Mouse (Mus musculus): Measurements from ENCODE around the gene Ost4. TPM values are rescaled to one million over a fixed set of nuclear protein-coding genes. Genes with fewer than 3 reads are reported as not detected.

Gene Ost4
- total and polyA plus RNA-seq, 3 experiments: 220 to 478 (median 321) TPM

DNA sequence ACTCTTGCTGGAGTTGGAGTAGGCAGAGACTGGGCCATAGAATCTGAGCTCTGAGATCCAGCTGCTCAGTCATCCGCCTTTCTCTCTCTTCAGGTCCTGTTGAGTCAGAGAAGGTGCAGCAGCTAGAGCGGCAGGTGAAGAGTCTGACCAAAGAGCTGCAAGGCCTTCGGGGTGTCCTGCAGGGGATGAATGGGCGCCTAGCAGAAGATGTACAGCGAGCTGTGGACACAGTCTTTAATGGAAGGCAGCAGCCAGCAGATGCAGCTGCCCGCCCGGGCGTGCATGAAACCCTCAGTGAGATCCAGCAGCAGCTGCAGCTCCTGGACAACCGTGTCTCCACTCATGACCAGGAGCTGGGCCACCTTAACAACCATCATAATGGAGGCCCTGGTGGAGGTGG is 9.3 kb upstream of the Ost4 start:
- Histone ChIP-seq H3K79me2 (ENCODE audit: control insufficient read depth, insufficient read depth, low read length, poor library complexity) (peaks cover under 1% of the 10 kb centered on the region; the same call in 1 of the 2 replicates), H3K27ac (ENCODE audit: control insufficient read depth, low read depth, low read length) (peak overlapping the region; percentile 95), H3K4me3 (ENCODE audit: control insufficient read depth in 1 of 2, insufficient read depth in 1 of 2, low read depth in 2 of 2, low read length in 2 of 2) (no peak overlapping the region; a peak in 1 of 4 replicates), H3K9me3 (replicated peaks; ENCODE audit: insufficient read depth, low read length) (no peaks in the 10 kb centered on the region), H3K9ac (ENCODE audit: control insufficient read depth, low read depth, low read length, poor library complexity, severe bottlenecking) (no peak overlapping the region; the same call in 1 of the 2 replicates), H3K36me3 (ENCODE audit: control insufficient read depth in 1 of 2, insufficient read depth in 2 of 2, low read length in 2 of 2) (peaks cover 0 to 22% of the 10 kb centered on the region in 2 experiments; a peak in 2 of 4 replicates), H3K4me1 (ENCODE audit: control insufficient read depth in 1 of 2, insufficient read depth in 2 of 2, low read length in 2 of 2) (peaks cover 16 to 39% of the 10 kb centered on the region in 2 experiments), H3K27me3 (ENCODE audit: control insufficient read depth in 1 of 2, insufficient read depth in 2 of 2, low read length in 2 of 2) (no peaks in the 10 kb centered on the region)
- TF ChIP-seq CHD2 (IDR thresholded peaks at IDR 0.05; ENCODE audit: low read length) (no peak), RCOR1 (IDR thresholded peaks at IDR 0.05; ENCODE audit: low read depth, low read length) (no peak), ETS1 (IDR thresholded peaks at IDR 0.05; ENCODE audit: low read depth, low read length) (no peak), MYC (IDR thresholded peaks at IDR 0.05; ENCODE audit: low read depth, low read length) (no peak), E2F4 (IDR thresholded peaks at IDR 0.05; ENCODE audit: borderline replicate concordance, low read depth, low read length) (no peak), MYB (IDR thresholded peaks at IDR 0.05; ENCODE audit: low read depth, low read length) (no peak), GATA1 (IDR thresholded peaks at IDR 0.05; ENCODE audit: low read depth, low read length) (no peak), MAFK (IDR thresholded peaks at IDR 0.05; ENCODE audit: borderline replicate concordance, low read depth, low read length) (no peak)
- no peak for DNase-seq (ENCODE audit: low read depth, low spot score)

GRCm38 (mm10) chr5:30915974-30916433 is 8.4 kb upstream of the Ost4 start:
- peaks cover 16 to 39% of the 10 kb centered on the region in 2 experiments for H3K4me1 ChIP-seq (ENCODE audit: control insufficient read depth in 1 of 2, insufficient read depth in 2 of 2, low read length in 2 of 2)
- peak overlapping the region; percentile 95 for H3K27ac ChIP-seq (ENCODE audit: control insufficient read depth, low read depth, low read length)
- no peaks in the 10 kb centered on the region; the same call in 1 of the 2 replicates for H3K79me2 ChIP-seq (ENCODE audit: control insufficient read depth, insufficient read depth, low read length, poor library complexity)
- DNase-seq (ENCODE audit: low read depth, low spot score): peak; percentile 99
- no peaks in the 10 kb centered on the region for H3K9me3 ChIP-seq (replicated peaks; ENCODE audit: insufficient read depth, low read length)
- peak overlapping the region; percentile 59 for H3K9ac ChIP-seq (ENCODE audit: control insufficient read depth, low read depth, low read length, poor library complexity, severe bottlenecking)
- H3K36me3 ChIP-seq (ENCODE audit: control insufficient read depth in 1 of 2, insufficient read depth in 2 of 2, low read length in 2 of 2): peaks cover 0 to 22% of the 10 kb centered on the region in 2 experiments; a peak in 2 of 4 replicates
- H3K4me3 ChIP-seq (ENCODE audit: control insufficient read depth in 1 of 2, insufficient read depth in 1 of 2, low read depth in 2 of 2, low read length in 2 of 2): peak overlapping the region; percentile 11 to 14; a peak in 3 of 4 replicates
- H3K27me3 ChIP-seq (ENCODE audit: control insufficient read depth in 1 of 2, insufficient read depth in 2 of 2, low read length in 2 of 2): no peaks in the 10 kb centered on the region
- TF ChIP-seq TBP (IDR thresholded peaks at IDR 0.05; ENCODE audit: low read depth, low read length): peak; percentile 90
- TF ChIP-seq SMC3 (IDR thresholded peaks at IDR 0.05; ENCODE audit: low read depth, low read length): peak; percentile 48; the same call in 1 of the 2 replicates
- peak; percentile 99 for TF ChIP-seq SIN3A (IDR thresholded peaks at IDR 0.05; ENCODE audit: low read length)
- TF ChIP-seq RAD21 (IDR thresholded peaks at IDR 0.05; ENCODE audit: low read depth, low read length): peak; percentile 29
- peak; percentile 27 to 67 (median 58); a peak in 5 of 6 replicates for TF ChIP-seq CTCF (IDR thresholded peaks at IDR 0.05 in 2 of 3, conservative IDR thresholded peaks at IDR 0.05 in 1 of 3; ENCODE audit: control insufficient read depth in 1 of 3, insufficient read depth in 1 of 3, low read depth in 2 of 3, low read length in 3 of 3, poor library complexity in 1 of 3, severe bottlenecking in 1 of 3)
- TF ChIP-seq GATA1 (IDR thresholded peaks at IDR 0.05; ENCODE audit: low read depth, low read length): peak; percentile 93
- peak; percentile 99 for TF ChIP-seq KAT2A (conservative IDR thresholded peaks at IDR 0.05; ENCODE audit: low read depth, low read length)
- peak; percentile 47; the same call in 1 of the 2 replicates for TF ChIP-seq NRF1 (IDR thresholded peaks at IDR 0.05; ENCODE audit: insufficient read depth, low read depth, low read length, poor library complexity, severe bottlenecking)
- no peak for TF ChIP-seq ZKSCAN1 (IDR thresholded peaks at IDR 0.05; ENCODE audit: low read depth, low read length)
- peak; percentile 86 for TF ChIP-seq EP300 (IDR thresholded peaks at IDR 0.05; ENCODE audit: low read depth in 1 of 2, low read length in 2 of 2)
- TF ChIP-seq HCFC1 (IDR thresholded peaks at IDR 0.05; ENCODE audit: low read depth, low read length): peak; percentile 100
- peak; percentile 88 for TF ChIP-seq ELF1 (IDR thresholded peaks at IDR 0.05; ENCODE audit: low read depth, low read length)
- TF ChIP-seq UBTF (IDR thresholded peaks at IDR 0.05; ENCODE audit: borderline replicate concordance, insufficient read depth, low read depth, low read length): no peak
- TF ChIP-seq ZC3H11A (IDR thresholded peaks at IDR 0.05; ENCODE audit: low read depth, low read length): no peak
- TF ChIP-seq POLR2AphosphoS2 (IDR thresholded peaks at IDR 0.05; ENCODE audit: low read length): no peak
- peak; percentile 81 for TF ChIP-seq RCOR1 (IDR thresholded peaks at IDR 0.05; ENCODE audit: low read depth, low read length)
- no peak for TF ChIP-seq ZMIZ1 (IDR thresholded peaks at IDR 0.05; ENCODE audit: low read depth, low read length)
- TF ChIP-seq TAL1 (IDR thresholded peaks at IDR 0.05; ENCODE audit: low read length): peak; percentile 84
- no peak for TF ChIP-seq JUND (IDR thresholded peaks at IDR 0.05; ENCODE audit: low read depth, low read length)
- peak; percentile 55 for TF ChIP-seq USF1 (IDR thresholded peaks at IDR 0.05; ENCODE audit: low read depth, low read length)
- peak; percentile 88 for TF ChIP-seq TCF12 (IDR thresholded peaks at IDR 0.05; ENCODE audit: low read depth, low read length)
- TF ChIP-seq MAX (IDR thresholded peaks at IDR 0.05; ENCODE audit: low read length): peak; percentile 74
- peak; percentile 94 for TF ChIP-seq MYC (IDR thresholded peaks at IDR 0.05; ENCODE audit: low read depth, low read length)
- TF ChIP-seq POLR2A (IDR thresholded peaks at IDR 0.05; ENCODE audit: control insufficient read depth in 1 of 2, insufficient read depth in 1 of 2, low read depth in 1 of 2, low read length in 2 of 2, poor library complexity in 1 of 2): peak; percentile 76 to 91
- peak; percentile 81; the same call in 1 of the 2 replicates for TF ChIP-seq MXI1 (IDR thresholded peaks at IDR 0.05; ENCODE audit: low read depth, low read length)
- TF ChIP-seq ZNF384 (IDR thresholded peaks at IDR 0.05; ENCODE audit: low read depth, low read length): no peak
- peak; percentile 68 for TF ChIP-seq NELFE (IDR thresholded peaks at IDR 0.05; ENCODE audit: low read depth, low read length)
- no peak for TF ChIP-seq E2F4 (IDR thresholded peaks at IDR 0.05; ENCODE audit: borderline replicate concordance, low read depth, low read length)
